Mouse (Mus musculus) heart, postnatal 0 days (tissue): ENCODE data around the gene Tpk1. TPM values are rescaled to one million over a fixed set of nuclear protein-coding genes. Genes with fewer than 3 reads are reported as not detected.

Experiments used
- ATAC-seq: fragments of 200-750 bp; cut with Nextera tagmentation; 2 replicates; pipeline ENCODE4 v1.8.0; 2017; ENCODE audit warnings: low read depth, moderate number of reproducible peaks, moderate library complexity; ENCODE audit not compliant: insufficient read depth
- DNase-seq: peaks from one replicate; pipeline ENCODE4 v3.0.0-alpha.2; 2016; ENCODE audit warnings: low spot score
- H3K27ac ChIP-seq: fragments of 300-500 bp; sonication (generic); 2 replicates; pipeline ENCODE4 v1.5.1; 2014; ENCODE audit warnings: low read depth, mild to moderate bottlenecking
- H3K27me3 ChIP-seq: fragments of 300-500 bp; sonication (generic); 2 replicates; pipeline ENCODE4 v1.6.1; 2014; ENCODE audit warnings: low read length, mixed read lengths; ENCODE audit not compliant: control insufficient read depth, insufficient read depth
- H3K36me3 ChIP-seq: fragments of 300-500 bp; sonication (generic); replicated peaks from 2 replicates; pipeline ENCODE4 v1.6.1; 2014; ENCODE audit warnings: low read length, mixed read lengths; ENCODE audit not compliant: control insufficient read depth, insufficient read depth
- H3K4me1 ChIP-seq: fragments of 300-500 bp; sonication (generic); 2 replicates; pipeline ENCODE4 v1.6.1; 2014; ENCODE audit warnings: antibody characterized with exemption; ENCODE audit not compliant: control insufficient read depth, insufficient read depth
- H3K4me2 ChIP-seq: fragments of 300-500 bp; sonication (generic); 2 replicates; pipeline ENCODE4 v1.6.1; 2014; ENCODE audit warnings: low read depth, mild to moderate bottlenecking, low read length, moderate library complexity
- H3K4me3 ChIP-seq: fragments of 300-500 bp; sonication (generic); 2 replicates; pipeline ENCODE4 v1.5.1; 2014; ENCODE audit warnings: low read depth, low read length
- H3K9ac ChIP-seq: fragments of 300-500 bp; sonication (generic); replicated peaks from 2 replicates; pipeline ENCODE4 v1.6.1; 2014; ENCODE audit warnings: low read depth, low read length, mixed read lengths
- H3K9me3 ChIP-seq: fragments of 300-500 bp; sonication (generic); replicated peaks from 2 replicates; pipeline ENCODE4 v1.6.1; 2016; ENCODE audit warnings: low read length; ENCODE audit not compliant: control insufficient read depth
- CTCF ChIP-seq: IDR thresholded peaks from 2 replicates; pipeline ENCODE4 v1.5.1; 2016; ENCODE audit warnings: antibody characterized with exemption, control low read depth, low read depth
- EP300 ChIP-seq: IDR thresholded peaks from 2 replicates; pipeline ENCODE4 v1.6.1; 2016; ENCODE audit warnings: antibody characterized with exemption, low read depth
- WGBS: fragments of 180-500 bp; shearing (Covaris S2); extraction: QIAGEN DNeasy Blood & Tissue Kit; methylation state at CpG from one replicate; pipeline ENCODE4 v1.1.7; 2014; 5-methylcytosine and 5-hydroxymethylcytosine counted together
- polyA plus RNA-seq: library from polyadenylated mRNA; unstranded; fragments of >200 nt; fragmentation: Nextera tagmentation; extraction: Ambion mirVana; gene quantifications from 2 replicates; pipeline ENCODE4 v1.2.1, GENCODE M21; 2015
- total RNA-seq: library from RNA; depleted of rRNA; stranded (reverse); fragments of >200 nt; gene quantifications from 2 replicates; pipeline ENCODE4 v1.2.3, GENCODE M21; 2014; ENCODE audit warnings: low replicate concordance

The Tpk1 gene
- total and polyA plus RNA-seq, 2 experiments from 2014 or later, result 2.8 to 6.3 TPM

- 61% methylated on average over 3 of the region's 3 CpGs for WGBS
These were observed 46.8 kb downstream of the Tpk1 start for GRCm38 (mm10) chr6:43619258-43619657.

GRCm38 (mm10) chr6:43611770-43612169 is 54.3 kb downstream of the Tpk1 start:
- H3K36me3 ChIP-seq, result no peaks in the 10 kb centered on the region
- no peaks in the 10 kb centered on the region for H3K9me3 ChIP-seq
- no peaks in the 10 kb centered on the region for H3K4me1 ChIP-seq
- H3K27ac ChIP-seq, result no peak overlapping the region
- ATAC-seq, result no peak
- TF ChIP-seq CTCF (no peak), EP300 (no peak)
- H3K27me3 ChIP-seq, result no peaks in the 10 kb centered on the region
- H3K4me3 ChIP-seq, result no peak overlapping the region
- DNase-seq, result no peak
- H3K9ac ChIP-seq, result no peak overlapping the region
- H3K4me2 ChIP-seq, result no peak overlapping the region
- 91% methylated on average over 2 of the region's 2 CpGs for WGBS

More at GRCm38 (mm10) chr6:43619258-43619657, 46.8 kb downstream of the Tpk1 start:
- Histone ChIP-seq H3K4me1 (peaks cover 6% of the 10 kb centered on the region; the same call in 1 of the 2 replicates), H3K4me2 (no peak overlapping the region), H3K9me3 (no peaks in the 10 kb centered on the region), H3K36me3 (no peaks in the 10 kb centered on the region), H3K27me3 (no peaks in the 10 kb centered on the region), H3K9ac (no peak overlapping the region), H3K4me3 (no peak overlapping the region), H3K27ac (no peak overlapping the region)
- ATAC-seq, result no peak
- DNase-seq, result no peak
- no peak for TF ChIP-seq EP300
- no peak for TF ChIP-seq CTCF

- no peaks in the 10 kb centered on the region for H3K9me3 ChIP-seq
- no peaks in the 10 kb centered on the region for H3K4me1 ChIP-seq
- DNase-seq, result no peak
- H3K36me3 ChIP-seq, result no peaks in the 10 kb centered on the region
- H3K27ac ChIP-seq, result no peak overlapping the region
- H3K4me3 ChIP-seq, result no peak overlapping the region
- no peak for ATAC-seq
- WGBS, result 73% methylated on average over 4 of the region's 4 CpGs
- no peaks in the 10 kb centered on the region for H3K27me3 ChIP-seq
- H3K4me2 ChIP-seq, result no peak overlapping the region
- TF ChIP-seq EP300, result no peak
- no peak for TF ChIP-seq CTCF
- no peak overlapping the region for H3K9ac ChIP-seq
These were observed 75.1 kb downstream of the Tpk1 start for GRCm38 (mm10) chr6:43590841-43591541.

GRCm38 (mm10) chr6:43585274-43585673 is 80.8 kb downstream of the Tpk1 start:
- DNase-seq, result no peak
- H3K36me3 ChIP-seq, result no peaks in the 10 kb centered on the region
- no peaks in the 10 kb centered on the region for H3K27me3 ChIP-seq
- 86% methylated on average over 2 of the region's 2 CpGs for WGBS
- H3K4me1 ChIP-seq, result no peaks in the 10 kb centered on the region
- H3K4me3 ChIP-seq, result no peak overlapping the region
- no peak overlapping the region for H3K27ac ChIP-seq
- ATAC-seq, result no peak
- no peak overlapping the region for H3K4me2 ChIP-seq
- no peaks in the 10 kb centered on the region for H3K9me3 ChIP-seq
- H3K9ac ChIP-seq, result no peak overlapping the region
- TF ChIP-seq EP300 (no peak), CTCF (no peak)

GRCm38 (mm10) chr6:43581809-43582208 is 84.3 kb downstream of the Tpk1 start:
- no peak for TF ChIP-seq CTCF
- no peak for TF ChIP-seq EP300
- H3K4me3 ChIP-seq, result no peak overlapping the region
- H3K9ac ChIP-seq, result no peak overlapping the region
- H3K4me2 ChIP-seq, result no peak overlapping the region
- DNase-seq (no peak), ATAC-seq (no peak)
- no peaks in the 10 kb centered on the region for H3K36me3 ChIP-seq
- H3K27ac ChIP-seq, result no peak overlapping the region
- no peaks in the 10 kb centered on the region for H3K4me1 ChIP-seq
- 81% methylated on average over 2 of the region's 2 CpGs for WGBS
- no peaks in the 10 kb centered on the region for H3K27me3 ChIP-seq
- H3K9me3 ChIP-seq, result 0 out of 2 replicates have a peak, but pooled peaks cover 3% of the 10 kb centered on the region

- TF ChIP-seq CTCF (no peak), EP300 (no peak)
- Histone ChIP-seq H3K4me2 (no peak overlapping the region), H3K9me3 (no peaks in the 10 kb centered on the region), H3K36me3 (no peaks in the 10 kb centered on the region), H3K9ac (no peak overlapping the region), H3K4me1 (no peaks in the 10 kb centered on the region), H3K27me3 (no peaks in the 10 kb centered on the region), H3K27ac (no peak overlapping the region), H3K4me3 (no peak overlapping the region)
- 63% methylated on average over 1 of the region's 1 CpGs for WGBS
- no peak for DNase-seq
- ATAC-seq, result no peak
These were observed 98.2 kb downstream of the Tpk1 start for GRCm38 (mm10) chr6:43567885-43568284.
